Mouse (Mus musculus): ENCODE data around the gene Phrf1. TPM values are rescaled to one million over a fixed set of nuclear protein-coding genes. Genes with fewer than 3 reads are reported as not detected.

The Phrf1 gene
- polyA plus RNA-seq, 1 experiment = 99.9 TPM

- Histone ChIP-seq H3K9me3 (replicated peaks; ENCODE audit: control insufficient read depth, insufficient read depth, low read length, poor library complexity, severe bottlenecking) (no peaks in the 10 kb centered on the region), H3K9ac (ENCODE audit: low read depth, poor library complexity, severe bottlenecking) (no peak overlapping the region), H3K27ac (ENCODE audit: insufficient read depth, low read length) (no peak overlapping the region), H3K4me1 (ENCODE audit: control insufficient read depth, insufficient read depth, low read length) (no peaks in the 10 kb centered on the region), H3K4me3 (ENCODE audit: low read depth, low read length) (no peak overlapping the region), H3K27me3 (ENCODE audit: control insufficient read depth, insufficient read depth, low read length, poor library complexity, severe bottlenecking) (no peaks in the 10 kb centered on the region), H3K36me3 (ENCODE audit: control insufficient read depth, insufficient read depth, low read length, poor library complexity, severe bottlenecking) (peaks cover 31% of the 10 kb centered on the region)
- TF ChIP-seq CTCF (IDR thresholded peaks at IDR 0.05; ENCODE audit: low read depth, low read length) = no peak
- TF ChIP-seq POLR2A (IDR thresholded peaks at IDR 0.05; ENCODE audit: insufficient read depth, low read length) = no peak
- no peak for TF ChIP-seq EP300 (IDR thresholded peaks at IDR 0.05; ENCODE audit: insufficient read depth, low read depth, low read length)
These were observed 35.6 kb downstream of the Phrf1 start for GRCm38 (mm10) chr7:141264041-141264700.

- TF ChIP-seq POLR2A (IDR thresholded peaks at IDR 0.05; ENCODE audit: insufficient read depth, low read length) (no peak), CTCF (IDR thresholded peaks at IDR 0.05; ENCODE audit: low read depth, low read length) (peak; percentile 30)
- Histone ChIP-seq H3K9me3 (replicated peaks; ENCODE audit: control insufficient read depth, insufficient read depth, low read length, poor library complexity, severe bottlenecking) (no peaks in the 10 kb centered on the region), H3K9ac (ENCODE audit: low read depth, poor library complexity, severe bottlenecking) (no peak overlapping the region), H3K4me3 (ENCODE audit: low read depth, low read length) (no peak overlapping the region), H3K4me1 (ENCODE audit: control insufficient read depth, insufficient read depth, low read length) (no peaks in the 10 kb centered on the region), H3K36me3 (ENCODE audit: control insufficient read depth, insufficient read depth, low read length, poor library complexity, severe bottlenecking) (peaks cover 25% of the 10 kb centered on the region), H3K27me3 (ENCODE audit: control insufficient read depth, insufficient read depth, low read length, poor library complexity, severe bottlenecking) (no peaks in the 10 kb centered on the region), H3K27ac (ENCODE audit: insufficient read depth, low read length) (no peak overlapping the region)
These were observed 36.3 kb downstream of the Phrf1 start for GRCm38 (mm10) chr7:141264761-141265410.

GRCm38 (mm10) chr7:141265411-141265738, 36.8 kb downstream of the Phrf1 start:
- Histone ChIP-seq H3K27ac (ENCODE audit: insufficient read depth, low read length) (no peak overlapping the region), H3K9ac (ENCODE audit: low read depth, poor library complexity, severe bottlenecking) (no peak overlapping the region), H3K36me3 (ENCODE audit: control insufficient read depth, insufficient read depth, low read length, poor library complexity, severe bottlenecking) (peaks cover 20% of the 10 kb centered on the region), H3K9me3 (replicated peaks; ENCODE audit: control insufficient read depth, insufficient read depth, low read length, poor library complexity, severe bottlenecking) (no peaks in the 10 kb centered on the region), H3K4me3 (ENCODE audit: low read depth, low read length) (no peak overlapping the region), H3K27me3 (ENCODE audit: control insufficient read depth, insufficient read depth, low read length, poor library complexity, severe bottlenecking) (no peaks in the 10 kb centered on the region), H3K4me1 (ENCODE audit: control insufficient read depth, insufficient read depth, low read length) (no peaks in the 10 kb centered on the region)
- TF ChIP-seq POLR2A (IDR thresholded peaks at IDR 0.05; ENCODE audit: insufficient read depth, low read length) = no peak
- TF ChIP-seq EP300 (IDR thresholded peaks at IDR 0.05; ENCODE audit: insufficient read depth, low read depth, low read length) = no peak
- TF ChIP-seq CTCF (IDR thresholded peaks at IDR 0.05; ENCODE audit: low read depth, low read length) = no peak

- H3K27me3 ChIP-seq (ENCODE audit: control insufficient read depth, insufficient read depth, low read length, poor library complexity, severe bottlenecking) = no peaks in the 10 kb centered on the region
- no peak within 1 kb of the TSS for H3K27ac ChIP-seq (ENCODE audit: insufficient read depth, low read length)
- H3K4me1 ChIP-seq (ENCODE audit: control insufficient read depth, insufficient read depth, low read length) = no peaks in the 10 kb centered on the region
These were observed 37.4 kb downstream of the Phrf1 start, which contains the start of gene Irf7 for GRCm38 (mm10) chr7:141265739-141266561. Irf7 (minus strand) TSS chr7:141266481.

GRCm38 (mm10) chr7:141268466-141269272, 40.1 kb downstream of the Phrf1 start:
- Histone ChIP-seq H3K9ac (ENCODE audit: low read depth, poor library complexity, severe bottlenecking) (no peak overlapping the region), H3K27ac (ENCODE audit: insufficient read depth, low read length) (no peak overlapping the region), H3K36me3 (ENCODE audit: control insufficient read depth, insufficient read depth, low read length, poor library complexity, severe bottlenecking) (no peaks in the 10 kb centered on the region), H3K4me3 (ENCODE audit: low read depth, low read length) (peak overlapping the region; percentile 51), H3K27me3 (ENCODE audit: control insufficient read depth, insufficient read depth, low read length, poor library complexity, severe bottlenecking) (no peaks in the 10 kb centered on the region), H3K9me3 (replicated peaks; ENCODE audit: control insufficient read depth, insufficient read depth, low read length, poor library complexity, severe bottlenecking) (no peaks in the 10 kb centered on the region), H3K4me1 (ENCODE audit: control insufficient read depth, insufficient read depth, low read length) (no peaks in the 10 kb centered on the region)
- no peak for TF ChIP-seq EP300 (IDR thresholded peaks at IDR 0.05; ENCODE audit: insufficient read depth, low read depth, low read length)
- no peak for TF ChIP-seq CTCF (IDR thresholded peaks at IDR 0.05; ENCODE audit: low read depth, low read length)
- TF ChIP-seq POLR2A (IDR thresholded peaks at IDR 0.05; ENCODE audit: insufficient read depth, low read length) = no peak

More at GRCm38 (mm10) chr7:141265739-141266561, 37.4 kb downstream of the Phrf1 start, which contains the start of gene Irf7:
- peaks cover 14% of the 10 kb centered on the region for H3K36me3 ChIP-seq (ENCODE audit: control insufficient read depth, insufficient read depth, low read length, poor library complexity, severe bottlenecking)
- H3K9ac ChIP-seq (ENCODE audit: low read depth, poor library complexity, severe bottlenecking) = no peak within 1 kb of the TSS
- TF ChIP-seq POLR2A (IDR thresholded peaks at IDR 0.05; ENCODE audit: insufficient read depth, low read length) (no peak), CTCF (IDR thresholded peaks at IDR 0.05; ENCODE audit: low read depth, low read length) (no peak), EP300 (IDR thresholded peaks at IDR 0.05; ENCODE audit: insufficient read depth, low read depth, low read length) (no peak)
- H3K9me3 ChIP-seq (replicated peaks; ENCODE audit: control insufficient read depth, insufficient read depth, low read length, poor library complexity, severe bottlenecking) = no peaks in the 10 kb centered on the region
- H3K4me3 ChIP-seq (ENCODE audit: low read depth, low read length) = no peak within 1 kb of the TSS
